Mouse (Mus musculus) myocyte (in vitro differentiated cells): ENCODE results near the gene Dgkg.

ENCODE experiments used
- CEBPB ChIP-seq: IDR thresholded peaks from 2 replicates; pipeline ENCODE4 v1.6.1; 2011; ENCODE audit warnings: mild to moderate bottlenecking, moderate library complexity; ENCODE audit not compliant: poor library complexity, insufficient read depth, severe bottlenecking
- E2F4 ChIP-seq: IDR thresholded peaks from one replicate; pipeline ENCODE4 v1.6.1; 2011; ENCODE audit warnings: mild to moderate bottlenecking, control low read depth, moderate library complexity; ENCODE audit not compliant: insufficient read depth
- MYOD1 ChIP-seq, 3 experiments: IDR thresholded peaks; one replicate each; pipeline ENCODE4 v1.6.1; 2011; ENCODE audit warnings: control low read depth in 2 of 3, low read depth in 2 of 3, mild to moderate bottlenecking in 2 of 3, moderate library complexity in 1 of 3; ENCODE audit not compliant: insufficient read length in 2 of 3, control insufficient read depth in 1 of 3
- POLR2A ChIP-seq: IDR thresholded peaks from one replicate; pipeline ENCODE4 v1.6.1; 2011; ENCODE audit warnings: low read depth, mild to moderate bottlenecking, control low read depth, moderate library complexity; ENCODE audit not compliant: insufficient read length
- POLR2AphosphoS2 ChIP-seq: IDR thresholded peaks from one replicate; pipeline ENCODE4 v1.6.1; 2011; ENCODE audit warnings: low read depth, control low read depth; ENCODE audit not compliant: insufficient read length
- TCF12 ChIP-seq: IDR thresholded peaks from one replicate; pipeline ENCODE4 v1.6.1; 2011; ENCODE audit warnings: mild to moderate bottlenecking, control low read depth; ENCODE audit not compliant: poor library complexity, insufficient read depth, severe bottlenecking
- USF1 ChIP-seq: IDR thresholded peaks from one replicate; pipeline ENCODE4 v1.6.1; 2011; ENCODE audit warnings: low read depth, mild to moderate bottlenecking, control low read depth, moderate library complexity

DNA sequence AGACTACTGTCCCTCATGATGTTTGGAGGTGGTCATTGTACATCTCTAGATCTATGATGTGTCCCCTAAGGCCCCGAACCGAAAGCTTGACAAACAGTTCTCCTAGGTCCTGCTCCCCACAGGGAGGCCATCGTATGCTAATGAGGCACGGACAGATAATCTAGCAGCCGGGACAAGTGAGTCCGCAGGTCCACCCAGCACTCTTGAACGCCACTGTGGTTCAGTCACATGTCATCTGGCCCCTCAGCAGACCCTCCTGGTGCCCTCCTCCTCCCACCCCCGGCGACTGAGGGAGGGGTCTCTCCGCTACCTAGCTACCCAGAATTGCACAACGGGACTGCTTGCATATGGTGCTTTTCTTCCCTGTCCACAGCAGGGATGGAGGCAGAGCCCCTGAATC is 1.2 kb downstream of the Dgkg start:
- no peak for TF ChIP-seq TCF12
- no peak for TF ChIP-seq E2F4
- TF ChIP-seq POLR2A = no peak
- no peak for TF ChIP-seq USF1
- no peak for TF ChIP-seq POLR2AphosphoS2
- TF ChIP-seq MYOD1 (IDR thresholded peaks at IDR 0.05; ENCODE audit: control insufficient read depth in 1 of 3, insufficient read length in 2 of 3, low read depth in 2 of 3) = no peak
- no peak for TF ChIP-seq CEBPB
